Mouse (Mus musculus): Measurements from ENCODE around the gene Srl.
"Not testable (repeated sequence)": the region's sequence is repeated elsewhere in the genome, so short reads cannot be mapped to it uniquely, and the experiment has no call there.

Srl gene

GRCm38 (mm10) chr16:4474040-4474881 lies 67.4 kb downstream of the Srl start:
- DNase-seq (ENCODE audit: low read depth, low spot score): not testable (repeated sequence)

- DNase-seq (ENCODE audit: low read depth, low spot score): no peak
Observed at GRCm38 (mm10) chr16:4473231-4473630, 68.4 kb downstream of the Srl start.

- DNase-seq (ENCODE audit: low read depth, low spot score): peak; percentile 94
Observed at GRCm38 (mm10) chr16:4472687-4473086, 68.9 kb downstream of the Srl start.

GRCm38 (mm10) chr16:4469599-4470352 lies 71.8 kb downstream of the Srl start:
- no peak for DNase-seq (ENCODE audit: low read depth, low spot score)

GRCm38 (mm10) chr16:4464529-4465089 lies 77.0 kb downstream of the Srl start:
- no peak for DNase-seq (ENCODE audit: low read depth, low spot score)

- no peak for DNase-seq (ENCODE audit: low read depth, low spot score)
Observed at GRCm38 (mm10) chr16:4457927-4458326, 83.7 kb downstream of the Srl start.

- DNase-seq (ENCODE audit: low read depth, low spot score): peak; percentile 84
Observed at GRCm38 (mm10) chr16:4456391-4456790, 85.2 kb downstream of the Srl start.

- DNase-seq (ENCODE audit: low read depth, low spot score): no peak
Observed at GRCm38 (mm10) chr16:4455693-4456092, 85.9 kb downstream of the Srl start.

- DNase-seq (ENCODE audit: low read depth, low spot score): peak; percentile 85
Observed at GRCm38 (mm10) chr16:4454563-4454962, 87.1 kb downstream of the Srl start.

GRCm38 (mm10) chr16:4449418-4449817 lies 92.2 kb downstream of the Srl start:
- no peak for DNase-seq (ENCODE audit: low read depth, low spot score)

GRCm38 (mm10) chr16:4448235-4448634 lies 93.4 kb downstream of the Srl start:
- peak; percentile 87 for DNase-seq (ENCODE audit: low read depth, low spot score)

GRCm38 (mm10) chr16:4446395-4446794 lies 95.2 kb downstream of the Srl start:
- no peak for DNase-seq (ENCODE audit: low read depth, low spot score)

- no peak for DNase-seq (ENCODE audit: low read depth, low spot score)
Observed at GRCm38 (mm10) chr16:4444378-4444777, 97.2 kb downstream of the Srl start.

- DNase-seq (ENCODE audit: low read depth, low spot score): no peak
Observed at GRCm38 (mm10) chr16:4439302-4440066, 102.1 kb downstream of the Srl start.

- DNase-seq (ENCODE audit: low read depth, low spot score): no peak
Observed at GRCm38 (mm10) chr16:4436738-4437137, 104.9 kb downstream of the Srl start.

GRCm38 (mm10) chr16:4435371-4435770 lies 106.2 kb downstream of the Srl start:
- DNase-seq (ENCODE audit: low read depth, low spot score): no peak

- no peak for DNase-seq (ENCODE audit: low read depth, low spot score)
Observed at GRCm38 (mm10) chr16:4431841-4432240, 109.8 kb downstream of the Srl start.

- DNase-seq (ENCODE audit: low read depth, low spot score): no peak
Observed at GRCm38 (mm10) chr16:4431013-4431412, 110.6 kb downstream of the Srl start.

GRCm38 (mm10) chr16:4430232-4430631 lies 111.4 kb downstream of the Srl start:
- DNase-seq (ENCODE audit: low read depth, low spot score): peak; percentile 78
